Mouse (Mus musculus) midbrain, embryonic 12.5 days (tissue): ENCODE results near the gene Spats2l. TPM values are rescaled to one million over a fixed set of nuclear protein-coding genes. Genes with fewer than 3 reads are reported as not detected.

Source experiments
- ATAC-seq: fragments of 200-750 bp; cut with Nextera tagmentation; 2 replicates; pipeline ENCODE4 v1.8.0; 2017; ENCODE audit warnings: low read depth, moderate TSS enrichment, moderate library complexity; ENCODE audit not compliant: low FRiP score
- H3K27ac ChIP-seq: fragments of 300-500 bp; sonication (generic); replicated peaks from 2 replicates; pipeline ENCODE4 v1.5.1; 2016; ENCODE audit warnings: mild to moderate bottlenecking
- H3K27me3 ChIP-seq: fragments of 300-500 bp; sonication (generic); 2 replicates; pipeline ENCODE4 v1.6.1; 2016; ENCODE audit warnings: mild to moderate bottlenecking
- H3K36me3 ChIP-seq: fragments of 300-500 bp; sonication (generic); 2 replicates; pipeline ENCODE4 v1.6.1; 2016
- H3K4me1 ChIP-seq: fragments of 300-500 bp; sonication (generic); 2 replicates; pipeline ENCODE4 v1.6.1; 2016
- H3K4me2 ChIP-seq: fragments of 300-500 bp; sonication (generic); replicated peaks from 2 replicates; pipeline ENCODE4 v1.6.1; 2016; ENCODE audit warnings: mild to moderate bottlenecking, moderate library complexity
- H3K4me3 ChIP-seq: fragments of 300-500 bp; sonication (generic); 2 replicates; pipeline ENCODE4 v1.5.1; 2016; ENCODE audit warnings: mild to moderate bottlenecking
- H3K9ac ChIP-seq: fragments of 300-500 bp; sonication (generic); replicated peaks from 2 replicates; pipeline ENCODE4 v1.6.1; 2016; ENCODE audit warnings: mild to moderate bottlenecking, moderate library complexity
- H3K9me3 ChIP-seq: fragments of 300-500 bp; sonication (generic); 2 replicates; pipeline ENCODE4 v1.6.1; 2016; ENCODE audit warnings: mild to moderate bottlenecking
- WGBS: fragments of 180-500 bp; shearing (Covaris S2); methylation state at CpG from one replicate; pipeline ENCODE4 v1.1.7; 2016; 5-methylcytosine and 5-hydroxymethylcytosine counted together
- polyA plus RNA-seq: library from polyadenylated mRNA; unstranded; fragments of >200 nt; fragmentation: Nextera tagmentation; extraction: Ambion mirVana; gene quantifications from 2 replicates; pipeline ENCODE4 v1.2.1, GENCODE M21; 2016

Gene Spats2l
- polyA plus RNA-seq, 1 experiment from 2014 or later = 62.3 TPM

DNA sequence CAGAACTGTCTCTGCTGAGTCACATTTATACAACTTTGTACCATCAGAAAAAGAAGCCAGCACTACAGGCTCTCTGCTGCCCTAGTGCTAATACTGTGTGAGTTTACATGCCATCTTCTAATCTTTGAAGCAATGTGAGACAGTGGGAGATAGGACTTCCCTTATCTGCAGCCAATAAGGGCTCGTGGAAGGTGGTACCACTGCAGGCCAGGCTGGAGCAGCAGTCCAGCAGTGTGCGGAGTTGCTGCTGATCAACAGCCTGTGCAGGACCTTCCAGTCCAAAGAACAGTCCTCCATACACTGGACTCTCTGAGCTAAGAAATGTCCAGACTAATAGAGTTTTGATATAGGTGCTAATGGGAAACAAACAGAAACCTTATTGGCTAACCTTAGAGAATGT lies 59.2 kb downstream of the Spats2l start:
- no peak overlapping the region for H3K4me2 ChIP-seq
- H3K4me1 ChIP-seq = peaks cover 6% of the 10 kb centered on the region; the same call in 1 of the 2 replicates
- 80% methylated on average over 2 of the region's 2 CpGs for WGBS
- no peak overlapping the region for H3K4me3 ChIP-seq
- H3K9ac ChIP-seq = no peak overlapping the region
- no peak overlapping the region for H3K27ac ChIP-seq
- H3K9me3 ChIP-seq = no peaks in the 10 kb centered on the region
- no peaks in the 10 kb centered on the region for H3K27me3 ChIP-seq
- ATAC-seq = no peak
- no peaks in the 10 kb centered on the region; the same call in 1 of the 2 replicates for H3K36me3 ChIP-seq

DNA sequence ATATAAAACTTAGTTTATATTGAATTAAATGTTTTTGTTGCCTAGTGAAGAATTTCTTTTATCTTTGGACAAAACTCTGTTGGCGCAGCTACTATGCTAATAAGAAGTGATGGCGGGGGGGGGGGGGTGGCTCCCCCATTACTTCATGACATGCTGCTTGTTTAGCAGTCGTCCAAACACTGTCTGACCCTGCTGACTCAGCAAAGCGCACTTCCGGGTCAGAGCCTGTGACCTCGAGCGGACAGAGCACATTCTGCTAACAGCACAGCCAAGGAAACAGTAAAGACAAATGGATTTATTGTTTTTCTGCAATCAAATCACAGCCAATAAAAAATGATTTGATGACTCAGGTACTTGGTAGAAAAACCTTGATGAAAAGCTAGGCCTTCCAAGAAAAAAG lies 61.2 kb downstream of the Spats2l start:
- Histone ChIP-seq H3K27me3 (no peaks in the 10 kb centered on the region), H3K9me3 (no peaks in the 10 kb centered on the region), H3K36me3 (no peaks in the 10 kb centered on the region; the same call in 1 of the 2 replicates), H3K4me2 (no peak overlapping the region), H3K4me3 (no peak overlapping the region), H3K9ac (no peak overlapping the region), H3K27ac (no peak overlapping the region), H3K4me1 (peaks cover 6% of the 10 kb centered on the region; the same call in 1 of the 2 replicates)
- 52% methylated on average over 7 of the region's 7 CpGs for WGBS
- ATAC-seq = no peak

- 79% methylated on average over 5 of the region's 5 CpGs for whole genome bisulfite sequencing
These were observed 62.8 kb downstream of the Spats2l start for GRCm38 (mm10) chr1:57836686-57837317.

GRCm38 (mm10) chr1:57839863-57840262 lies 65.9 kb downstream of the Spats2l start:
- no peak for ATAC-seq
- Histone ChIP-seq H3K27me3 (no peaks in the 10 kb centered on the region), H3K4me2 (no peak overlapping the region), H3K36me3 (no peaks in the 10 kb centered on the region), H3K4me3 (no peak overlapping the region), H3K9me3 (no peaks in the 10 kb centered on the region), H3K4me1 (no peaks in the 10 kb centered on the region), H3K27ac (no peak overlapping the region), H3K9ac (no peak overlapping the region)
- 90% methylated on average over 6 of the region's 6 CpGs for WGBS

More at GRCm38 (mm10) chr1:57836686-57837317, 62.8 kb downstream of the Spats2l start:
- H3K9me3 ChIP-seq = no peaks in the 10 kb centered on the region
- no peaks in the 10 kb centered on the region for H3K36me3 ChIP-seq
- H3K9ac ChIP-seq = no peak overlapping the region
- no peak overlapping the region for H3K4me2 ChIP-seq
- no peaks in the 10 kb centered on the region for H3K27me3 ChIP-seq
- H3K4me1 ChIP-seq = peaks cover 6% of the 10 kb centered on the region; the same call in 1 of the 2 replicates
- H3K4me3 ChIP-seq = no peak overlapping the region
- ATAC-seq = no peak
- no peak overlapping the region for H3K27ac ChIP-seq

DNA sequence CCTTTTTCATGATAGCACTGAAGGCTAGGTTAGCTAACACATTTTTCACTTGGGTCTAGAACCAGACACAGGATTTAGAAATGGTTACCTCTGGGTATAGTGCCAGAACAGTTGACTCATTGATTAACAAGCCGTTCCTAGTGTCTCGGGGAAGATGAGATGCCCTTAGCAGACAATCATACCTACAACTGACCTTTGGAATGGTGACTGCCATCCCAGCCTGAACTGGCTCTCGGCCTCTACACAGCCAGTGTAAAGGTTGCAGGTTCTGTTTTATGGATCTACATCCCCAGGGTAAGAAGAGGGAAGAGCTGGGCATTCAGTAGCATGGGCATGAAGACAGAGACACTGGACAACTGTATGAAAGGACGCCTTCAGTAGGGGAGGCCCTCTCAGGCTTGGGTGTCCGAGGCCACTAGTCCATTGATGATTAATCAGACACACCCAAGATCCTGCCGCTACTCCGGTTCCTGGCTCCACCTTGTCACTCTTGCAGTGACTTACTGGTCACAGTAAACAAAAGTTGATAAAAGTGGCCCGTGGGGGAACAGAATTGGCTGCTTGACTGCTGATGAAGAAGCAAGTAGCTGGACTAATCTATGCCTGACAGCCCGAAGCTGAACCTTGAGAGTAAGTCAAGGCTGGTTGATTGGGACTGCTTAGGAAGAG lies 71.2 kb downstream of the Spats2l start:
- ATAC-seq = no peak
- H3K27ac ChIP-seq = no peak overlapping the region
- H3K9me3 ChIP-seq = no peaks in the 10 kb centered on the region
- H3K27me3 ChIP-seq = no peaks in the 10 kb centered on the region
- H3K4me3 ChIP-seq = no peak overlapping the region
- H3K4me1 ChIP-seq = peaks cover 44% of the 10 kb centered on the region
- no peak overlapping the region for H3K4me2 ChIP-seq
- H3K9ac ChIP-seq = no peak overlapping the region
- H3K36me3 ChIP-seq = no peaks in the 10 kb centered on the region
- 89% methylated on average over 9 of the region's 9 CpGs for WGBS

DNA sequence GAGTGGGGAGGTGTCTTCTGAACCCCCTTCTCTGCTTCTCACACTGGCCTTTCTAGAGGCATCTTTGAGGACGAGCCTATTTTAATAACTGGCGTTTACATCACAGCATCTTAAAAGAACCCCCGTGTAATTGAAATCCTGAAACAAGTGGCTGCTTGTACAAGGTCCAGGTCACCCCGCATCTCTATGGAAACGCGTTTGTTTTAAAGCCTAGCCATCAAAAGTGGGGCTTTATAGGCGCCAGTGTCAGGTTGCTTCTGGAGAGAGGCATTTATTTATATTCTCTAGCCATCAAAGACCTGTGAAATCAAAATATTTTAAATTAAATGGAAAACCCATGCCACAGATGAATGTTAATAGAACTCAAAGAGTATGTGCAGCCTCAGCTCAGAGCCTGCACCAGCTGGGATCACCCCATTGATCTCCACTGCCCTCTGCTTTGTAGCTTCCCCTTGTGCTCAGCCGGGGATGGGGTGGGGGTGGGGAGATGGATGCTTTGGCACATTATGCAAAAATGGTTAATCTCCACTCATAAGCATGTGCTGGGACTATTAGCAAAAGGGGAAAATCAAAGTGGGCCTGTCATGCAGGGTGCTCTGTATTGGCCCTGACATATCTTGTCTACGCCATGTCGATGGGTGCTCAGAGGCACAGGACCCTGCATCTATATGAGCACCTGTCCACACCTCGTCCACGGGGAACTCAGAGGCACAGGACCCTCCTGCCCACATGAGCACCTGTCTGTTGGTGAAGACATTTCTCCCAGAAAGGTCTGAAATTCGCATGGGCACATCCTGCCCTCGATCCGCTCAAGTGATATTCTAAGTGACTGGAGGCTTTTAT lies 73.1 kb downstream of the Spats2l start:
- peaks cover 48% of the 10 kb centered on the region for H3K4me1 ChIP-seq

DNA sequence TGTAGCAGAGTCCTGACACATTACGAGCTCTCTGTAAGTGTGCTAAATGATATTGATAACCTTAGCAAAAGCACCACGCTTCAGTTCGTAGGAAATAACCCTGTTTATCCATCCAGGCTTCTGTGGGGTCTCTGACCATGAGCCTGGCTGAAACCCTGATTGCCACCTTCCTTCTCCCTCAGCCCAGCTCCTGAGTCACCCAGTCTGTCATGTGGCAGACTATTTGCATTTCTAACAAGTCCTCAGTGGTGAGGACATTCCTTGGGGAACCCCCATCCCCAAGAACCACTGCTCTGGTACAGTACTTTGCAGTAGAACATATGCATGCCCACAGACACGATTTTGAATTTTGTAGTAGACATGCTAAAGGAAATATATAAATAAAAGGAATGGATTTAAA lies 75.1 kb downstream of the Spats2l start:
- Histone ChIP-seq H3K36me3 (no peaks in the 10 kb centered on the region), H3K27ac (no peak overlapping the region), H3K4me3 (no peak overlapping the region), H3K4me2 (no peak overlapping the region), H3K9me3 (no peaks in the 10 kb centered on the region), H3K9ac (no peak overlapping the region), H3K27me3 (no peaks in the 10 kb centered on the region), H3K4me1 (peaks cover 48% of the 10 kb centered on the region)
- ATAC-seq = no peak
- 87% methylated on average over 4 of the region's 4 CpGs for WGBS

More for the DNA sequence above, 73.1 kb downstream of the Spats2l start:
- Histone ChIP-seq H3K9me3 (no peaks in the 10 kb centered on the region), H3K4me2 (peak overlapping the region; percentile 21; the same call in 1 of the 2 replicates), H3K4me3 (no peak overlapping the region), H3K36me3 (no peaks in the 10 kb centered on the region), H3K27me3 (no peaks in the 10 kb centered on the region), H3K27ac (peak overlapping the region; percentile 70), H3K9ac (no peak overlapping the region)
- ATAC-seq = peak; percentile 90
- WGBS = 24% methylated on average over 15 of the region's 15 CpGs

- no peaks in the 10 kb centered on the region for H3K9me3 ChIP-seq
- H3K4me1 ChIP-seq = peaks cover 48% of the 10 kb centered on the region
- no peaks in the 10 kb centered on the region for H3K27me3 ChIP-seq
- H3K4me2 ChIP-seq = no peak overlapping the region
- no peak overlapping the region for H3K9ac ChIP-seq
- no peak overlapping the region for H3K27ac ChIP-seq
- WGBS = 47% methylated on average over 3 of the region's 3 CpGs
- H3K4me3 ChIP-seq = no peak overlapping the region
- ATAC-seq = no peak
- H3K36me3 ChIP-seq = no peaks in the 10 kb centered on the region
These were observed 76.0 kb downstream of the Spats2l start for GRCm38 (mm10) chr1:57849916-57850315.

DNA sequence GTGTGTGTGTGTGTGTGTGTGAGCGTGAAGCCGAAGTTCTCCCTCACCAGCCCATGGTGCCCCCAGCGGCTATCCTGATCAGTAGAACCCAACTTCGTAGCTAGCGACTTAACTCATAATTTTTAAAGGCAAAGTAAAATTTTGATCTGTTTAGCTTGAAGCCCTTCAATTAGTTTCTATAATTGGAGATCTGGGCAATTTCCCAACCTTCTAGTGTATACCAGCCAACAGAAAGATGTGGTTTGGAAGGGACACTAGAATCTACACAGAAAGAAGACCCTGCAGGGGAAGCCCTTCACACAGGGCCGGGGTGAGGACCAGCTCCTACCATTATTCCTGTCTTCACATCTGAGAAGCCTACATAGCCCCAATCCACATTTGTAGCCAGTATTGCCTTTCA lies 77.9 kb downstream of the Spats2l start:
- no peak overlapping the region for H3K27ac ChIP-seq
- H3K4me2 ChIP-seq = no peak overlapping the region
- no peaks in the 10 kb centered on the region for H3K36me3 ChIP-seq
- H3K9ac ChIP-seq = no peak overlapping the region
- H3K27me3 ChIP-seq = no peaks in the 10 kb centered on the region
- ATAC-seq = no peak
- WGBS = 90% methylated on average over 6 of the region's 6 CpGs
- H3K4me1 ChIP-seq = peaks cover 34% of the 10 kb centered on the region
- H3K4me3 ChIP-seq = no peak overlapping the region
- H3K9me3 ChIP-seq = no peaks in the 10 kb centered on the region

- Histone ChIP-seq H3K9ac (no peak overlapping the region), H3K36me3 (no peaks in the 10 kb centered on the region), H3K27ac (no peak overlapping the region), H3K4me1 (peaks cover 28% of the 10 kb centered on the region), H3K4me3 (no peak overlapping the region), H3K4me2 (no peak overlapping the region), H3K9me3 (no peaks in the 10 kb centered on the region), H3K27me3 (no peaks in the 10 kb centered on the region)
- whole genome bisulfite sequencing = 91% methylated on average over 12 of the region's 12 CpGs
- ATAC-seq = no peak
These were observed 78.8 kb downstream of the Spats2l start for GRCm38 (mm10) chr1:57852562-57853271.

GRCm38 (mm10) chr1:57857799-57858198 lies 83.8 kb downstream of the Spats2l start:
- Histone ChIP-seq H3K9me3 (no peaks in the 10 kb centered on the region), H3K4me2 (no peak overlapping the region), H3K4me3 (no peak overlapping the region), H3K4me1 (peaks cover 23% of the 10 kb centered on the region), H3K9ac (no peak overlapping the region), H3K27me3 (no peaks in the 10 kb centered on the region), H3K27ac (peak overlapping the region; percentile 30; the same call in 1 of the 2 replicates), H3K36me3 (no peaks in the 10 kb centered on the region)
- WGBS = 31% methylated on average over 5 of the region's 5 CpGs
- no peak for ATAC-seq
